Mouse (Mus musculus) midbrain, embryonic 14.5 days (tissue): Measurements from ENCODE around the gene Prdm15. TPM values are rescaled to one million over a fixed set of nuclear protein-coding genes. Genes with fewer than 3 reads are reported as not detected.

ENCODE experiments used
- ATAC-seq: fragments of 200-750 bp; cut with Nextera tagmentation; 2 replicates; pipeline ENCODE4 v1.8.0; 2017; ENCODE audit warnings: moderate number of reproducible peaks, moderate library complexity; ENCODE audit not compliant: low FRiP score, low TSS enrichment
- DNase-seq: peaks from one replicate; pipeline ENCODE4 v3.0.0-alpha.2; 2015
- H3K27ac ChIP-seq: fragments of 300-500 bp; sonication (generic); replicated peaks from 2 replicates; pipeline ENCODE4 v1.5.1; 2014; ENCODE audit warnings: mild to moderate bottlenecking, low read depth, low read length, moderate library complexity
- H3K27me3 ChIP-seq: fragments of 300-500 bp; sonication (generic); 2 replicates; pipeline ENCODE4 v1.6.1; 2014; ENCODE audit warnings: low read length, control low read depth, mixed read lengths; ENCODE audit not compliant: control insufficient read depth, insufficient read depth
- H3K36me3 ChIP-seq: fragments of 300-500 bp; sonication (generic); 2 replicates; pipeline ENCODE4 v1.6.1; 2014; ENCODE audit warnings: low read length, control low read depth; ENCODE audit not compliant: control insufficient read depth, insufficient read depth
- H3K4me1 ChIP-seq: fragments of 300-500 bp; sonication (generic); 2 replicates; pipeline ENCODE4 v1.6.1; 2014; ENCODE audit warnings: mild to moderate bottlenecking, antibody characterized with exemption, low read length, control low read depth; ENCODE audit not compliant: control insufficient read depth, insufficient read depth
- H3K4me2 ChIP-seq: fragments of 300-500 bp; sonication (generic); 2 replicates; pipeline ENCODE4 v1.6.1; 2014; ENCODE audit warnings: mild to moderate bottlenecking, low read length, moderate library complexity
- H3K4me3 ChIP-seq: fragments of 300-500 bp; sonication (generic); replicated peaks from 2 replicates; pipeline ENCODE4 v1.5.1; 2014; ENCODE audit warnings: low read depth, low read length
- H3K9ac ChIP-seq: fragments of 300-500 bp; sonication (generic); replicated peaks from 2 replicates; pipeline ENCODE4 v1.6.1; 2014; ENCODE audit warnings: mild to moderate bottlenecking, low read length, moderate library complexity
- H3K9me3 ChIP-seq: fragments of 300-500 bp; sonication (generic); 2 replicates; pipeline ENCODE4 v1.6.1; 2016; ENCODE audit warnings: low read length, control low read depth, mixed read lengths; ENCODE audit not compliant: control insufficient read depth
- WGBS: fragments of 180-500 bp; shearing (Covaris S2); extraction: QIAGEN DNeasy Blood & Tissue Kit; methylation state at CpG from one replicate; pipeline ENCODE4 v1.1.7; 2014; 5-methylcytosine and 5-hydroxymethylcytosine counted together
- polyA plus RNA-seq: library from polyadenylated mRNA; unstranded; fragments of >200 nt; fragmentation: Nextera tagmentation; extraction: Ambion mirVana; gene quantifications from 2 replicates; pipeline ENCODE4 v1.2.1, GENCODE M21; 2014

Prdm15 gene
- polyA plus RNA-seq, 1 experiment from 2014 or later: 13.2 TPM

GRCm38 (mm10) chr16:97763990-97764340 lies 87.7 kb downstream of the Prdm15 start:
- WGBS: 8% methylated on average over 13 of the region's 13 CpGs
- no peaks in the 10 kb centered on the region for H3K36me3 ChIP-seq
- H3K4me3 ChIP-seq: peak overlapping the region; percentile 39
- H3K4me2 ChIP-seq: peak overlapping the region; percentile 74
- no peaks in the 10 kb centered on the region for H3K9me3 ChIP-seq
- ATAC-seq: no peak
- DNase-seq: no peak
- peaks cover 48% of the 10 kb centered on the region for H3K27me3 ChIP-seq
- H3K27ac ChIP-seq: no peak overlapping the region
- H3K4me1 ChIP-seq: peaks cover 11% of the 10 kb centered on the region
- H3K9ac ChIP-seq: 0 out of 2 replicates have a peak overlapping the region, but pooled peaks have one; percentile 36

GRCm38 (mm10) chr16:97763061-97763989 lies 88.3 kb downstream of the Prdm15 start, which contains the start of gene Ripk4:
Ripk4 (minus strand) TSS chr16:97763787.
- no peak; the same call in 1 of the 2 replicates for ATAC-seq
- no peaks in the 10 kb centered on the region for H3K9me3 ChIP-seq
- DNase-seq: peak; percentile 57
- H3K4me1 ChIP-seq: peaks cover 11% of the 10 kb centered on the region
- H3K27me3 ChIP-seq: peaks cover 48% of the 10 kb centered on the region
- no peak within 1 kb of the TSS for H3K27ac ChIP-seq
- WGBS: under 1% methylated on average over 88 of the region's 88 CpGs
- no peaks in the 10 kb centered on the region for H3K36me3 ChIP-seq
- H3K4me2 ChIP-seq: peak within 1 kb of the TSS; percentile 74
- peak within 1 kb of the TSS; percentile 36 for H3K9ac ChIP-seq
- H3K4me3 ChIP-seq: peak within 1 kb of the TSS; percentile 39

DNA sequence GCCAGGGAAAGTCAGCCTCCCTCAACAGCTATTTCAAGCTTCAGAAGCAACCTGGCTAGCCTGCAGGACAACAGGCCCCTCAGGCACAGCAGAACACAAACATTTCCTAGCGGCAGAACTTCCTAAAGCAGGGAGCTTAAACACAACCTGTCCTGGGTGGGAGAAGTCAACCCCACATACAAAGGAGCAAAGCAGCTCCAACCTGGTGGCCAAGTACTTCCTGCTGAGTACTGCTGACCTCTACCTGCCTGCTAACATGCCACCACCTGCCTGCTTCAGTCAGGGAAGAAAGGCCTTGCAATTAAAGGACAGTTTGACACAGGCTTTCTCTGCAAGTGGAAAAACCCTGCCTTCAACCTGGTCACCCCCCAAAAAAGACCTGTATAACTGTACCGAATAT lies 89.9 kb downstream of the Prdm15 start:
- no peak overlapping the region for H3K4me2 ChIP-seq
- peaks cover 48% of the 10 kb centered on the region for H3K27me3 ChIP-seq

GRCm38 (mm10) chr16:97759681-97760080 lies 92.0 kb downstream of the Prdm15 start:
- WGBS: 15% methylated on average over 3 of the region's 3 CpGs
- no peak overlapping the region for H3K27ac ChIP-seq
- peaks cover 11% of the 10 kb centered on the region for H3K4me1 ChIP-seq
- no peaks in the 10 kb centered on the region for H3K9me3 ChIP-seq
- no peak overlapping the region for H3K9ac ChIP-seq
- H3K4me2 ChIP-seq: no peak overlapping the region
- peaks cover 33% of the 10 kb centered on the region for H3K27me3 ChIP-seq
- DNase-seq: no peak
- ATAC-seq: no peak
- no peak overlapping the region for H3K4me3 ChIP-seq
- no peaks in the 10 kb centered on the region for H3K36me3 ChIP-seq

More for the DNA sequence above, 89.9 kb downstream of the Prdm15 start:
- H3K9me3 ChIP-seq: no peaks in the 10 kb centered on the region
- no peak overlapping the region for H3K27ac ChIP-seq
- WGBS: 55% methylated on average over 2 of the region's 2 CpGs
- no peaks in the 10 kb centered on the region for H3K36me3 ChIP-seq
- ATAC-seq: no peak
- no peak overlapping the region for H3K4me3 ChIP-seq
- DNase-seq: no peak
- no peak overlapping the region for H3K9ac ChIP-seq
- H3K4me1 ChIP-seq: peaks cover 11% of the 10 kb centered on the region

DNA sequence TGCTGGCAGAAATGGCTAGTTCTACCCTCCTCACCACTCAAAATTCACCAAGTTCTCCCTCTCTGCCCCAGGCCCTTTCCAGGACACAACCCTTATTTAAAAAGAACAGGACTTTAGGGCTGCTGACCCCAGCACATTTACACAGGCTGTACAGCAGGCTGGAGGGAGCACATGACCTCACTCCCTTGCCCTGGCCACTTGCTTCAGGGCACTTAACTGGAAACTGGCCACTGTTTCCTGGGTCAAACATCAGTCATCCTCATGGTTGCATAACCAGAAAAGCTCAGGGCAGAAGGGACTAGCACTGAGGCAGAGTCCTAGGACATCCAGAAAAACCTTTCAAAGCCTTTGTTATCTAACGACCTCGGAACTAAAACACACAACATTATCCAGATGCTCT lies 93.4 kb downstream of the Prdm15 start:
- WGBS: 87% methylated on average over 2 of the region's 2 CpGs
- DNase-seq: no peak
- no peak overlapping the region for H3K4me2 ChIP-seq
- no peak overlapping the region for H3K4me3 ChIP-seq
- peaks cover 6% of the 10 kb centered on the region for H3K4me1 ChIP-seq
- no peak overlapping the region for H3K27ac ChIP-seq
- H3K36me3 ChIP-seq: no peaks in the 10 kb centered on the region
- no peak for ATAC-seq
- H3K27me3 ChIP-seq: peaks cover 19% of the 10 kb centered on the region
- H3K9ac ChIP-seq: no peak overlapping the region
- no peaks in the 10 kb centered on the region for H3K9me3 ChIP-seq

- DNase-seq (no peak), ATAC-seq (no peak)
- Histone ChIP-seq H3K4me1 (no peaks in the 10 kb centered on the region), H3K27me3 (peaks cover under 1% of the 10 kb centered on the region), H3K9ac (no peak overlapping the region), H3K9me3 (no peaks in the 10 kb centered on the region), H3K36me3 (no peaks in the 10 kb centered on the region), H3K4me3 (no peak overlapping the region), H3K27ac (no peak overlapping the region), H3K4me2 (no peak overlapping the region)
- 90% methylated on average over 2 of the region's 2 CpGs for WGBS
These were observed 95.2 kb downstream of the Prdm15 start for GRCm38 (mm10) chr16:97756460-97756859.

DNA sequence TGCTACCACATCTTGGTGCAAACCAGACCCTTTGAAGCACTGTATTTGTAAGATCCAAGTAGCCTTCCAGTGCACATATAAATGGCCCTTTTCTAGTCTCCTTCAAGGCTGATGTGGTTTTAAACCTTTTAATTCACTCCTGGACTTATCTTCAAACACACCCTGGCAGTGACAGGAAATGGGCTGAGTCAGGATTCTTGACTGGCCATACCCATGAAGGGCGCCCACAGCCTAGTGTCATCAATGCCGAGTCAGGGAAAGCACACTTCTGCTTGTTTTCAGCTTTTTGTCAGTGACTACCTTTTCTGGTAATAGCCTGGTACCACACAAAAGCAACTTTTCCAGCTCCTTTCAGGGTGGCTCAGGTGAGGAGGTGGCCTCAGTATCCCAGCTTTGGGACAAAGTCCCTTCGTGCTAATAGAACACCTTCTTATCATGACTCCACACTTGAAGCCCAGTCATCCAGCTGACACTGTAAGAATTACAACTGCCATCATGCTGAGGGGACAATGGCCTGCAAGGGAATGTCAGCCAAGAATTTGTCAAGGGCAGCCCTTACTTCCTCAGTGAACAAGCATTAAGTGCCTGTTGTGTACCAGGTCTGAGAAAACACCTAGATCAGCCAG lies 99.2 kb downstream of the Prdm15 start:
- Histone ChIP-seq H3K36me3 (no peaks in the 10 kb centered on the region), H3K9ac (no peak overlapping the region), H3K4me1 (no peaks in the 10 kb centered on the region), H3K9me3 (no peaks in the 10 kb centered on the region), H3K4me3 (no peak overlapping the region), H3K27ac (no peak overlapping the region), H3K4me2 (no peak overlapping the region), H3K27me3 (no peaks in the 10 kb centered on the region)
- no peak for ATAC-seq
- 89% methylated on average over 3 of the region's 3 CpGs for WGBS
- no peak for DNase-seq

- Histone ChIP-seq H3K27me3 (no peaks in the 10 kb centered on the region), H3K36me3 (no peaks in the 10 kb centered on the region), H3K27ac (no peak overlapping the region), H3K4me3 (no peak overlapping the region), H3K9ac (no peak overlapping the region), H3K4me2 (no peak overlapping the region), H3K9me3 (no peaks in the 10 kb centered on the region), H3K4me1 (no peaks in the 10 kb centered on the region)
- DNase-seq (no peak), ATAC-seq (no peak)
- WGBS: 85% methylated on average over 8 of the region's 8 CpGs
These were observed 99.8 kb downstream of the Prdm15 start for GRCm38 (mm10) chr16:97751884-97752283.
